Mouse (Mus musculus): ENCODE results near the gene Tm9sf2. TPM values are rescaled to one million over a fixed set of nuclear protein-coding genes. Genes with fewer than 3 reads are reported as not detected.

The Tm9sf2 gene
- polyA plus RNA-seq, 1 experiment: 85.3 TPM

DNA sequence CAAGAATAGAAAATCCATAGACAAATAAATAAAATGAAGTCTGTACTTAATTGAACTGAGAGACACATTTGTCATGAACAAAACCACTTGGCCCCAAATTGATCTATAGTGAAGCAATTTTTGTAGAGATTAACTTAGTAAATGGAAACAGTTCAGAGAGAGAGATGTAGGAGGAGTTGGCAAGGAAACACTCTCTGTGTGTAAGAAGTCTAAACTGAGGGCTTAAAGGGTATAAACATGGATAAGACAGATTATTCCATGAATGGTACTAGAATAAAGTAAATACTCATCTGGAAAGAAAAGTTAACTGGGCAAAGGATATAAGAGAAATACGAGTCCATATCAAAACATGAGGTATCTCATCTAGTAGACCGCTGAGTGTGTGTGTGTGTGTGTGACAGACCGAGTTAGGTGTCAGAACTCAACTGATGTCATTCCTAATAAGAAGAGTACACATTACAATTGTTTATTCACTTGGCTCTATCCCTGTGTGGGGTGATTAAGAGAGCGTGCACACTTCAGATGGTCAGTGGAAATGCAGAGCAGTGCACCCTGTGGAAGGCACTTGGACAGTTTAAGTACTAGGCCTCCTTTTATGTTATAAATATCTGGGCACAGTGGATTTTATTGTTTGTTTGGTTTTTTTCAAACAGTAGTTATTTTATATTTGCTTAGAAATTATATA is 36.9 kb downstream of the Tm9sf2 start:
- Histone ChIP-seq H3K9ac (ENCODE audit: low read depth, poor library complexity, severe bottlenecking) (no peak overlapping the region), H3K4me3 (ENCODE audit: low read depth, low read length) (no peak overlapping the region), H3K9me3 (replicated peaks; ENCODE audit: control insufficient read depth, insufficient read depth, low read length, poor library complexity, severe bottlenecking) (no peaks in the 10 kb centered on the region), H3K4me1 (ENCODE audit: control insufficient read depth, insufficient read depth, low read length) (no peaks in the 10 kb centered on the region), H3K27me3 (ENCODE audit: control insufficient read depth, insufficient read depth, low read length, poor library complexity, severe bottlenecking) (no peaks in the 10 kb centered on the region), H3K36me3 (ENCODE audit: control insufficient read depth, insufficient read depth, low read length, poor library complexity, severe bottlenecking) (peaks cover 54% of the 10 kb centered on the region), H3K27ac (ENCODE audit: insufficient read depth, low read length) (no peak overlapping the region)
- TF ChIP-seq EP300 (IDR thresholded peaks at IDR 0.05; ENCODE audit: insufficient read depth, low read depth, low read length) (no peak), POLR2A (IDR thresholded peaks at IDR 0.05; ENCODE audit: insufficient read depth, low read length) (no peak), CTCF (IDR thresholded peaks at IDR 0.05; ENCODE audit: low read depth, low read length) (no peak)

DNA sequence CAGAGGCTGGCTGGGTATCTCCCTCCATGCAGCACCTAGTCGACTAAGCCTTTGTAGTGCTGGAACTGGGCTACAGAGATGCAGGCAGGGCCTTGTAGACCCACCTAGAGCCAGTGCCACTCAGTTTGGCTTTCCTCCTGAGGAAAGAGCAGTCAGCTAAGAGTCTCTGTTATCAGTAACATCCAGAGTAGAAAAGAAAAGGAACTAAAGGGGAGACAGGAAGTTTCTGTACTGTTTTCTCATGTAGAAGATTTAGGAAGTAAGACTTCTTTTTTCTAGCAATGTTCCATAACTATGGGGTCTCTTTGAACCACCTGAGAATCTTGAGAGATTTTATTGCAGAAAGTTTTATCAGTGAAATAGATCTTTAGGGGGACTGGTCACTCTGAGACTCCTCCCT is 38.5 kb downstream of the Tm9sf2 start:
- Histone ChIP-seq H3K9ac (ENCODE audit: low read depth, poor library complexity, severe bottlenecking) (no peak overlapping the region), H3K36me3 (ENCODE audit: control insufficient read depth, insufficient read depth, low read length, poor library complexity, severe bottlenecking) (peaks cover 52% of the 10 kb centered on the region), H3K4me3 (ENCODE audit: low read depth, low read length) (no peak overlapping the region), H3K4me1 (ENCODE audit: control insufficient read depth, insufficient read depth, low read length) (no peaks in the 10 kb centered on the region), H3K9me3 (replicated peaks; ENCODE audit: control insufficient read depth, insufficient read depth, low read length, poor library complexity, severe bottlenecking) (no peaks in the 10 kb centered on the region), H3K27me3 (ENCODE audit: control insufficient read depth, insufficient read depth, low read length, poor library complexity, severe bottlenecking) (no peaks in the 10 kb centered on the region), H3K27ac (ENCODE audit: insufficient read depth, low read length) (no peak overlapping the region)
- TF ChIP-seq CTCF (IDR thresholded peaks at IDR 0.05; ENCODE audit: low read depth, low read length) (no peak), EP300 (IDR thresholded peaks at IDR 0.05; ENCODE audit: insufficient read depth, low read depth, low read length) (no peak), POLR2A (IDR thresholded peaks at IDR 0.05; ENCODE audit: insufficient read depth, low read length) (no peak)

DNA sequence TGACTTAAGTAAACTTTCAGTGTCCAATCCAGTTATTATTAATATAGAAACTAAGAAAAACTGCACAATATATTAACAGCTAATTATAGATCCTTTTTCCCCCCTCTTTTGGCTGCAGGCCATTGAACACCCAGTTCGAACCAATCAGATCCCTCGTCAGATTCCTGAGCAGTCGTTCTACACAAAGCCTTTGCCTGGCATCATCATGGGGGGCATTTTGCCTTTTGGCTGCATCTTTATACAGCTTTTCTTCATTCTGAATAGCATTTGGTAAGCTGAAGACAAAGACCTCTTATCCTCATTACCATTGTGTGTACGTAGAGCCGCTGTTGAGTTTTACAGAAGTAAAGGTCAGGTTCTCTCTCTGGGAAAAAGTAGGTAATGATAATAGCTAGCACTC is 43.8 kb downstream of the Tm9sf2 start:
- H3K36me3 ChIP-seq (ENCODE audit: control insufficient read depth, insufficient read depth, low read length, poor library complexity, severe bottlenecking): peaks cover 52% of the 10 kb centered on the region
- no peak overlapping the region for H3K27ac ChIP-seq (ENCODE audit: insufficient read depth, low read length)
- H3K9ac ChIP-seq (ENCODE audit: low read depth, poor library complexity, severe bottlenecking): no peak overlapping the region
- no peaks in the 10 kb centered on the region for H3K4me1 ChIP-seq (ENCODE audit: control insufficient read depth, insufficient read depth, low read length)
- TF ChIP-seq EP300 (IDR thresholded peaks at IDR 0.05; ENCODE audit: insufficient read depth, low read depth, low read length): no peak
- no peak for TF ChIP-seq CTCF (IDR thresholded peaks at IDR 0.05; ENCODE audit: low read depth, low read length)
- TF ChIP-seq POLR2A (IDR thresholded peaks at IDR 0.05; ENCODE audit: insufficient read depth, low read length): no peak
- H3K9me3 ChIP-seq (replicated peaks; ENCODE audit: control insufficient read depth, insufficient read depth, low read length, poor library complexity, severe bottlenecking): no peaks in the 10 kb centered on the region
- no peak overlapping the region for H3K4me3 ChIP-seq (ENCODE audit: low read depth, low read length)
- no peaks in the 10 kb centered on the region for H3K27me3 ChIP-seq (ENCODE audit: control insufficient read depth, insufficient read depth, low read length, poor library complexity, severe bottlenecking)

DNA sequence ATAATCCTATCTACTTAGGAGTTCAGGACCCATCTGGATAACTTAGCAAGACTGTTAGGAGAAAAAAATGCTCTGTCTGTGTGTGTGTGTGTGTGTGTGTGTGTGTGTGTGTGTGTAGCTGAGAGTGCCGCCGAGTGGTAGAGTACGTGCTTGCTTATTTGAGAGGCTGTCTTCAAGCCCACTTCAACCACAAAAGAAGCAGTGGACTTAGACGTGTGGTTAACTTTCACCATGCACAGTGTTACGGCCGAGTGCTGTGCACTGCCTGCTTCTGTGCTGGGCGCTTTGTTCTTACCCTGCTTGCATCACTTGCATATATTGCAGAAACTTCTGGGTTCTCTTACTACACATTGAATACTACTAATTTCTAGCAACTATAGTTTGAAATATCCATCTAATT is 50.9 kb downstream of the Tm9sf2 start:
- Histone ChIP-seq H3K4me3 (ENCODE audit: low read depth, low read length) (no peak overlapping the region), H3K9me3 (replicated peaks; ENCODE audit: control insufficient read depth, insufficient read depth, low read length, poor library complexity, severe bottlenecking) (no peaks in the 10 kb centered on the region), H3K9ac (ENCODE audit: low read depth, poor library complexity, severe bottlenecking) (no peak overlapping the region), H3K36me3 (ENCODE audit: control insufficient read depth, insufficient read depth, low read length, poor library complexity, severe bottlenecking) (peaks cover 17% of the 10 kb centered on the region), H3K27ac (ENCODE audit: insufficient read depth, low read length) (no peak overlapping the region), H3K4me1 (ENCODE audit: control insufficient read depth, insufficient read depth, low read length) (no peaks in the 10 kb centered on the region), H3K27me3 (ENCODE audit: control insufficient read depth, insufficient read depth, low read length, poor library complexity, severe bottlenecking) (no peaks in the 10 kb centered on the region)
- no peak for TF ChIP-seq EP300 (IDR thresholded peaks at IDR 0.05; ENCODE audit: insufficient read depth, low read depth, low read length)
- no peak for TF ChIP-seq CTCF (IDR thresholded peaks at IDR 0.05; ENCODE audit: low read depth, low read length)
- TF ChIP-seq POLR2A (IDR thresholded peaks at IDR 0.05; ENCODE audit: insufficient read depth, low read length): no peak

DNA sequence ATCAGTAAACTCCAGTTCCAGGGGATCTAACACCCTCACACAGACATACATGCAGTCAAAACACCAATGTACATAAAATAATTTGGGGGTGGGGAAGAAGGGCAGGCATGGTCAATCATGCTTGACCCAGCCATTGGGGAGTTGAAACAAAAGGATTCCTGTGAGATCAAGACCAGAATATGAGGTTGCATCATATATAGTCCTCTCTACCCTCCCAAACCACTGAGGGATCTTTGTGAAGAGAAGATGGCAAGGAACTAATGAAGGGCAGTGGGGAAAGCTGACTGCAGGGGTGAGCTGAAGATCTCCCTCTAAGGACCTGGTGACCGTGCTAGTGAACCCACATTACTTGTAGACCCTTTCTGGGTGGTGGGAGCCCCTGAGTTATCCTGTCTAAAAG is 54.1 kb downstream of the Tm9sf2 start:
- TF ChIP-seq EP300 (IDR thresholded peaks at IDR 0.05; ENCODE audit: insufficient read depth, low read depth, low read length) (no peak), CTCF (IDR thresholded peaks at IDR 0.05; ENCODE audit: low read depth, low read length) (no peak), POLR2A (IDR thresholded peaks at IDR 0.05; ENCODE audit: insufficient read depth, low read length) (no peak)
- Histone ChIP-seq H3K4me3 (ENCODE audit: low read depth, low read length) (no peak overlapping the region), H3K36me3 (ENCODE audit: control insufficient read depth, insufficient read depth, low read length, poor library complexity, severe bottlenecking) (peaks cover 5% of the 10 kb centered on the region), H3K27me3 (ENCODE audit: control insufficient read depth, insufficient read depth, low read length, poor library complexity, severe bottlenecking) (no peaks in the 10 kb centered on the region), H3K27ac (ENCODE audit: insufficient read depth, low read length) (no peak overlapping the region), H3K9me3 (replicated peaks; ENCODE audit: control insufficient read depth, insufficient read depth, low read length, poor library complexity, severe bottlenecking) (no peaks in the 10 kb centered on the region), H3K4me1 (ENCODE audit: control insufficient read depth, insufficient read depth, low read length) (no peaks in the 10 kb centered on the region), H3K9ac (ENCODE audit: low read depth, poor library complexity, severe bottlenecking) (no peak overlapping the region)

DNA sequence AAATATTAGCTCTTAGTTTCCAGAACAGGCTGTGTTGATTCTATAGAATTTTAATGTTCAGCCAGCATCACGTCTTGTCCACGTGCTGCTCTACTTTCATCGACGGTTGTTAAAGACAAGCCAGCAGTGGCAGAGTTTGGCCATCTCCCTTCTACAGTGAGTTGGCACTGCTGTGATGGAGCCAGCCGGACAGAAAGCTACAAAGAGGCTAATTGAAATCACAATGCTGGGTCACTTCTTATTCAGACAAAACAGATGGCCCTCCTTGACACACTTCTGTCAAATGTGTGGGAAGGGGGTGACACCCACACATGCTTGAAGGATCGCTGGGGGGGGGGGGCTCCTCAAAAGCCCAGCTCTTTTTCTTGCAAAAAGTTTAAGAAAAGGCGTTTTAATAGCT is 62.1 kb downstream of the Tm9sf2 start:
- no peaks in the 10 kb centered on the region for H3K36me3 ChIP-seq (ENCODE audit: control insufficient read depth, insufficient read depth, low read length, poor library complexity, severe bottlenecking)
- TF ChIP-seq CTCF (IDR thresholded peaks at IDR 0.05; ENCODE audit: low read depth, low read length) (no peak), EP300 (IDR thresholded peaks at IDR 0.05; ENCODE audit: insufficient read depth, low read depth, low read length) (no peak), POLR2A (IDR thresholded peaks at IDR 0.05; ENCODE audit: insufficient read depth, low read length) (no peak)
- H3K27me3 ChIP-seq (ENCODE audit: control insufficient read depth, insufficient read depth, low read length, poor library complexity, severe bottlenecking): no peaks in the 10 kb centered on the region
- H3K27ac ChIP-seq (ENCODE audit: insufficient read depth, low read length): no peak overlapping the region
- no peak overlapping the region for H3K4me3 ChIP-seq (ENCODE audit: low read depth, low read length)
- no peak overlapping the region for H3K9ac ChIP-seq (ENCODE audit: low read depth, poor library complexity, severe bottlenecking)
- no peaks in the 10 kb centered on the region for H3K9me3 ChIP-seq (replicated peaks; ENCODE audit: control insufficient read depth, insufficient read depth, low read length, poor library complexity, severe bottlenecking)
- no peaks in the 10 kb centered on the region for H3K4me1 ChIP-seq (ENCODE audit: control insufficient read depth, insufficient read depth, low read length)
